Mouse (Mus musculus) small intestine, adult 2 months (tissue): ENCODE data around the gene Gnai2.
"Not testable (repeated sequence)": the region's sequence is repeated elsewhere in the genome, so short reads cannot be mapped to it uniquely, and the experiment has no call there.

Experiments used
- CTCF ChIP-seq: fragments of 200-500 bp; IDR thresholded peaks from 2 replicates; pipeline ENCODE4 v1.5.1; 2012; ENCODE audit warnings: low read depth, mild to moderate bottlenecking, control low read depth, inconsistent platforms, low read length, moderate library complexity, mixed read lengths; ENCODE audit not compliant: insufficient replicate concordance, insufficient read length; ENCODE audit errors: extremely low read depth
- POLR2A ChIP-seq: fragments of 200-500 bp; IDR thresholded peaks from 2 replicates; pipeline ENCODE4 v1.6.1; 2012; ENCODE audit warnings: low read depth, mild to moderate bottlenecking, control low read depth, inconsistent platforms, low read length, moderate library complexity

DNA sequence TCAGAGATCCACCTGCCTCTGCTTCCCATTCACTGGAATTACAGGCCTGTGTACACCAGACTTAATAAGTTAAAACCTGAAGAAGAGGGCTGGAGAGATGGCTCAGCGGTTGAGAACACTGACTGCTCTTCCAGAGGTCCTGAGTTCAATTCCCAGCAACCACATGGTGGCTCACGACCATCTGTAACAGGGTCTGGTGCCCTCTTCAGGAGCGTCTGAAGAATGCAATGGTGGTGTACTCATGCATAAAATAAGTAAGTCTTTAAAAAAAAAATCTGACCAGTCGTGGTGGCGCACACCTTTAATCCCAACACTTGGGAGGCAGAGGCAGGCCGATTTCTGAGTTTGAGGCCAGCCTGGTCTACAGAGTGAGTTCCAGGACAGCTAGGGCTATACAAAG lies 61.4 kb downstream of the Gnai2 start:
- TF ChIP-seq CTCF, result peak; percentile 6; the same call in 1 of the 2 replicates
- not testable (repeated sequence) for TF ChIP-seq POLR2A
